Mouse (Mus musculus) T-helper 2 cell (primary cell): ENCODE measurements around the gene Tubg2.

Source experiments
- in situ Hi-C: fragments of 300-600 bp; cut with MboI, MseI; formaldehyde crosslinking; loops from one replicate; pipeline ENCODE4 v1.15.1; 2025; ENCODE audit warnings: high pct_unique_total_duplicates

Tubg2 gene

DNA sequence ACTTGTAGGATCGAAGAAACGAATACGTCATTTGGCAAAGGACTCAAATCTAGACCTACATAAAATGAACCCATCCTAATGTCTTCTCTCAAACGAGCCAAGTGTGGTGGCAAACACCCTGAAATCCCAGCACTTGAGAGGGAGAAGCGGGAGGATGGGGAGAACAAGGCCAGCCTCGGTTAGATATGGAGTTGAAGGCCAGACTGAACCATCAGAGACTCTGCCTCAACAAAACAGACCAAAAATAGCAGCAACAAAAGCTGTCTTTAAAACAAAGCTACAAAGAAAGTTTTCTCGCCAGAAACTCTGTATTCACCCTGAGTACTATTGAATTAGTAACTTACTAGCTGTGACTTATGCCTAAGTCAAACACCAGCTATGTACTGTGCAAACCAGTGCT, 18.7 kb upstream of the Tubg2 start:
- in situ Hi-C loops = loop anchor here (10.0 kb wide), 1 partner anchor 492 kb away; no protein-coding TSS in a partner anchor

DNA sequence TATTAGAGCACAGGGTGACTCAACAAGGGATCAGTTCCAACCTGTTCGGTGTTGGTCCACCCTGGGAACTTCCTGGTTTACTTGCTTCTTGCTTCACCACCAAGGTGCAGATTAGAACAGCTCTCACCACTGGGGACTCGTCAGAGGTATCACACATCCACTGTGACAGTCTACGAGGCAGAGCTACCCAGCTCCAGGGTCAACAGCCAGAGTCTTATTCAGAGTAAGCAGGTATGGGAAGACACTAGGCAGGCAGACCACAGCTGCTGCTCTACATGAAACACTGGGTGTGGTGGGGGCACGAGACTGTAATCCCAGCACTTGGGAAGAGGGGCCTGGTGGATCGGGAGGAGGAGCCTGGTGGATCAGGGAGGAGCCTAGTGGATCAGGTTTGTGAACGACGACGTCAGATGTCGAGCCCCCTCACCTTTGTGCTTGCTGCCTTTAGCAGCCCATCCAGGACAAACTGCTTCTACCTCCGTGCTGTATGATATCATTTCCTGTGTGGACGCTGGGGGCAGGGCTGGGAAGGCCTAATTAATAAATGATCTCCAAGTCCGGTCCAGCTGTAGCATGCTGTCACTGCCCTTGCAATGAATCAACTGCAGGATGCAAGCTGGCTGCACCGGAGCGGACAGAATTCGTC, 17.0 kb upstream of the Tubg2 start:
- in situ Hi-C loops = loop anchor here (10.0 kb wide), 1 partner anchor 494 kb away; no protein-coding TSS in a partner anchor

DNA sequence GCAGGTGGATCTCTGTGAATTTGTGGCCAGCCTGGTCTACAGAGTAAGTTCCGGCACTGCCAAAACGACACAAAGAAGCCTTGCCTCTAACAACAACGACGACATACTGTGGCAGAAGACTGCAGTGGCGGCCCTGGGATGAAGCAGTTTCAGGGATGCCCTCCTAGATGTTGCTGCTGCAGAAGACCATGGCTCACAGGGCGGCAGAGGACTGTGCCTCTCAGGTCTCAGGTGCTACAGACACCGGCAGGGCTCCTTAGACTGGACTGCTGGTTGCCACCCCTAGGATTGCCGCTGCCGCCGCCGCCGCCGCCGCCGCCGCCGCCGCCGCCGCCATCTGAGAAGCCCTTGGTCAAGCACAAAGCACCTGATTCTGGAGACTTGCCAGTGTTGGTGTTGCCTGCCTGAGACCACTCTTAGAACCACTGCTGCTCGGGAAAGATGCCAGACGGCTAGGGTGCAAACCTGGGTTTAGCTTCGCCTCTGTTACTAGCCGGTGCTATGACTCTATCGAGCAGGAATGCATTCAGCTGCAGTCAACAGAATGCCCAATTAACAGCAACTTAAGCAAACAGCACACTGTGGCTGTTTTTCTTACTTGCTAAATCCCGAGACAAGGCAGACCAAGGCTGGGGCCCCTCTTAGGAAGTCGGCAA, 15.4 kb upstream of the Tubg2 start:
- in situ Hi-C loops = no loop called here

DNA sequence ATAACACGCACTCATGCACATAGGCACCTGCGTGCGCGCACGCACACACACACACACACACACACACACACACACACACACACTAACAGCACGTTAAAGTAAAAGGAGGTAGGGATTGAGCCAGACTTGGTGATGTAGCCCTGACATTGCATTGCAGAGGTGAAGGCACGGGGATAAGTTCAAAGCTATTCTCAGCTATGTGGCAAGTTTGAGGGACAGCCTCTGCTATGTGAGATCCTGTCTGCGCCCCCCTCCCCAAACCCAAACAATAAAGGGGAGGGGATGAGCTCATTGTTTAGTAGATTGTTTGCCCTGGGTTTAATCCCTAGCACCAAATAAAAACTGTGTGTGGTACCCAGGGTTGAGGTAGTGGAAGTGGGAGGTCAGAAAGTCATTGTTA, 14.6 kb upstream of the Tubg2 start:
- in situ Hi-C loops = no loop called here

- in situ Hi-C loops = no loop called here
Measured at GRCm38 (mm10) chr11:101142215-101142967, 13.3 kb upstream of the Tubg2 start.

DNA sequence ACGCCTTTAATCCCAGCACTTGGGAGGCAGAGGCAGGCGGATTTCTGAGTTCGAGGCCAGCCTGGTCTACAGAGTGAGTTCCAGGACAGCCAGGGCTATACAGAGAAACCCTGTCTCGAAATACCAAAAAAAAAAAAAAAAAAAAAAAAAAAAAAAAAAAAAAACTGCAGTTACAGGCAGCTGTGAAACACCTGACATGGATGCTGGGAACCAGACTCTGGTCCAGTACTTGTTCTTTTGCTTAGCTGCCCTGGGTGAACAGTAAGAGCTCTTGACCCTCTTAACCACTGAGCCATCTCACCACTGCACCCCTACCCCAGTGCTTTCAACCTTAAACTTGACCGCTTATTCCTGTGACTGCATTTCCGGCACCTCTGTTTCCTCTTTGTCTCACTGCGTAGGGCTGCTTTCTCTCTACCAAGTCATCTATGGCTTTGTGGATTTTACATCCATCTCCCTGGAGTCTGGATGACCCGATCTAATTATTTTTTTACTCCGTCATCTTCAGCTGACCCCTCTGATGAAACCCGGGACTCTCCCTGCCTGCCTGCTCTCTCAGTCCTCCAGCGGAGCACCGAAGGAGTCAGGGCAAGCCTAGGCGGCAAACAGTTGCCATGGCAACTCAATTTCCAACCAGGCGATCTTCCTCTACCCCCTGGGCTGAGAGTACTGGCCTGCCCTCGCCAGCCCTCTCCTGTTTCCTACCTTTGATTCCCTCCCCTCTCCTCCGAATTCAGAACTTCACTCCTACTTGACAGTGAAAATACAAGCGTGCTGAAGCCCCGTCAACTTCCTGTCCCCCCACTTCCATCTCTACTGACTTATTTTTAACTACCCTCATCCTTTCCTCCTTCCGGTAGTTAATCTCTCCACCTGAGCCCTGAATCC, 12.1 kb upstream of the Tubg2 start:
- in situ Hi-C loops = no loop called here

GRCm38 (mm10) chr11:101146377-101146776, 9.3 kb upstream of the Tubg2 start:
- in situ Hi-C loops = no loop called here

GRCm38 (mm10) chr11:101148751-101149150, 7.0 kb upstream of the Tubg2 start:
- in situ Hi-C loops = no loop called here

- in situ Hi-C loops = no loop called here
Measured at GRCm38 (mm10) chr11:101149178-101150105, 6.3 kb upstream of the Tubg2 start.

GRCm38 (mm10) chr11:101151063-101151462, 4.6 kb upstream of the Tubg2 start:
- in situ Hi-C loops = no loop called here

- in situ Hi-C loops = no loop called here
Measured at GRCm38 (mm10) chr11:101152825-101153224, 2.9 kb upstream of the Tubg2 start.

GRCm38 (mm10) chr11:101154648-101155047, 1.1 kb upstream of the Tubg2 start:
- in situ Hi-C loops = no loop called here

DNA sequence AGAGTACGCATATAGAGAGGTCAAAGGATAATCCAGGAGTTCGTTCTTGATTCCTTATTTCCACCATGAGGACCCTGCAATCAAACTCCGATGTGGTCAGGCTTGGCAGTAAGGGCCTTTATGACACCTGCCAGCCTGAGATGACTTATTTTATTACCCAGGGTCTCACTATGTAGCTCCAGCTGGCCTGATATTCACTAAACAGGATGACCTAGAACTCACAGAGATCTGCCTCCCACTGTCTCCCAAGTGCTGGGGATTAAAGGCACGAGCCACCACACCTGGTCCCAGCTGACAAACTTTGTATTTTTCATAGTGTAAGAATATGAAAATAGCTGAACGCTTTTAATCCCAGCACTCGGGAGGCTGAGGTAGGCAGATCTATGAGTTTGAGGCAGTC, 556 bp upstream of the Tubg2 start:
- in situ Hi-C loops = no loop called here

- in situ Hi-C loops = loop anchor here (5.0 kb wide), 1 partner anchor 38 kb away; no protein-coding TSS in a partner anchor
Measured at GRCm38 (mm10) chr11:101160151-101160550, 4.4 kb downstream of the Tubg2 start.

DNA sequence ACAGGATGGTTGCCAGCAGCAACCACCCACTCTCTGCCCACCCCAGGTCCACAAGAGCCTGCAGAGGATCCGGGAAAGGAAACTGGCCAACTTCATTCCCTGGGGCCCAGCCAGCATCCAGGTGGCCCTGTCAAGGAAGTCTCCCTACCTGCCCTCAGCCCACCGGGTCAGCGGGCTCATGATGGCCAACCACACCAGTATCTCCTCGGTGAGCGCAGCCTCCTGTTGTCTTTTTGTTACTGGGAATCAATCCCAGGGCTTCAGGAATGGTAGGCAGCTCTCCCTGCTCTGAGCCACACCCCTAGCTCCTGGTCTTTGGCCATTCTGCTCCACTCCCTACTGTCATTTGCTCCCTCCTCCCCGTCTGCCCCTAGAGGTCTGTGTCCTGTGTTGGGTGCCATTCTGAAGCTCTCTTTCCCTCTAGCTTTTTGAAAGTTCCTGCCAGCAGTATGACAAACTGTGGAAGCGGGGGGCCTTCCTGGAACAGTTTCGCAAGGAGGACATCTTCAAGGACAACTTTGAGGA, 5.3 kb downstream of the Tubg2 start:
- in situ Hi-C loops = loop anchor here (5.0 kb wide), 1 partner anchor 39 kb away; no protein-coding TSS in a partner anchor

DNA sequence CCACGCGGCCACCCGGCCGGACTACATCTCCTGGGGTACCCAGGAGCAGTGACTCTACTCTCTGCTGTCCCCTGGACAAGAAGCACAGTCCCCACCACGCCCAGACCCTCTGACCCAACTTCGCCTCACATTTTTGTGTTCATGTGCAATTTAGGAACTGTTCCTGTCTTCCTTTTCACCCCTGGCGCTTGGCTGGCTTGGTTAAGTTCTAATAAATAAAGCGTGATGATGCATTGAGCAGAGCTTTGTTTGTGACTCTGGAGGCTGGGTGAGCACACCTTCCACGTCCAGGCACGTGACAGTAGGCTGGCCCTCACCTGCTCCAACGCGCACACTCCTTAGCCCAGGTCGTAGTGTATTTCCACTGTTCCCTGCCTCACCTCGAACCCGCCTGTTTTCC, 5.8 kb downstream of the Tubg2 start:
- in situ Hi-C loops = loop anchor here (5.0 kb wide), 1 partner anchor 39 kb away; no protein-coding TSS in a partner anchor

GRCm38 (mm10) chr11:101162301-101162700, 6.6 kb downstream of the Tubg2 start:
- in situ Hi-C loops = loop anchor here (5.0 kb wide), 1 partner anchor 40 kb away; no protein-coding TSS in a partner anchor

DNA sequence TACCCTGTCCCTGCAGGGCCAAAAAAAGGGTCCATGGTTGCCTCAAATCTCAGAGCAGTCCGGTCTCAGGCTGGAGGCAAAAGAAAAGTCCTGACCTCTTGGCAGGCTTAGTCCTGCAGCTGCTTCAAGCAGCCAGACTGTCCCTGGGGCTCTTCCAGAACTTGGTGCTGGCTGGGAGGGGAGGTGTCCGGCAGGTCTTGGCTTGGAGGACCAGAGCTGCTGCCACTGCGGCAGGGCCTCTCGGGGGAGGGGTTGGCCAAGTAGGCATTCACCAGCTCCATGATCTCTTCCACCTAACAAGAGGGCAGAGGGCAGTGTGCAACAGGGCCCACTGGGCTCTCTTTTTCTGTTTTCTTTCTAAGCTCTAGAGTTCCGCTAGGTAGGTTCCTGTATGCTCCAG, 7.1 kb downstream of the Tubg2 start:
- in situ Hi-C loops = loop anchor here (5.0 kb wide), 1 partner anchor 40 kb away; no protein-coding TSS in a partner anchor

DNA sequence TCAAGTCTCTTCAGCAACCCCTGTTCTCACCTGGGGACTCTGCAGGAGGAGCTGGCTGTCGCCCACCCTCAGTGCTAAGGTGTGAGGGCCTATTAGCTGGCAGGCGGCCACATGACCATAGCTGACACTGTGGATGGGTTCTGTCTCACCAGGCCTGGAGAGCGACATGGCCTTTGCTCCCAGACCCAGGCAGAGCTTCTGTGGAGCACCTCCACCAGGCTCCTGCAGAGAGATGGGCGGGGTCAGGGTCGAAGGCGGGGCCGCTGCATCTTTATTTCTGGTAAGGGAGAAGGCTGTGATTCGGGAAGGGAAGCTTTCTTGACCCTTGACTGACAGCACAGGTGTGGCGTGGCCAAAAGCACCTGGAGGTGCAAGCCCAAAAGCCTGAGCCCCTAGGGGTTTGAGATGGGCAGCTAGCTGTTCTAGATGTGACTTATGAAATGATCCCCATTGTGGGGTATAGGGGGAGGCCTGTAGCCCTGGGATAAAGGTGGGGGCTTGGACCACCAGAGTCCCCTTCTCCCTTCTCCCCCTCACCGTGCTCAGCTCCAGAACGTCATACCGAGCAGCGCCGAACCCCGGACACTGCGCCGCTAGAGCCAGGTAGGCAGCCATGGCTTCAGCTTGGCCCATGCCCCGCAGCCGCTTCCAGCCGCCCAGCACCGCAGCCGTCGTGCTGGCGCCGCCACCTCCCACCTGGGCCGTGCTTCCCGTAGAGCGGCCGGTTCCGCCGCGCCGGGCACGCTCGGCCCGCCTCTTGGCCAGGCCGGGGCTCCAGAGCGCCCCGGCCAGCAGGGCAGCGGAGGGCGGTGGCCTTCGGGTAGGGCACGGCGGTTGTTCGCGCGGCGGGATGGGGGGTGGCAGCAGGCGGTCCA, 8.0 kb downstream of the Tubg2 start:
- in situ Hi-C loops = loop anchor here (5.0 kb wide), 1 partner anchor 41 kb away; no protein-coding TSS in a partner anchor
